Mouse (Mus musculus): ENCODE measurements around the gene Dock8.

Dock8 gene

DNA sequence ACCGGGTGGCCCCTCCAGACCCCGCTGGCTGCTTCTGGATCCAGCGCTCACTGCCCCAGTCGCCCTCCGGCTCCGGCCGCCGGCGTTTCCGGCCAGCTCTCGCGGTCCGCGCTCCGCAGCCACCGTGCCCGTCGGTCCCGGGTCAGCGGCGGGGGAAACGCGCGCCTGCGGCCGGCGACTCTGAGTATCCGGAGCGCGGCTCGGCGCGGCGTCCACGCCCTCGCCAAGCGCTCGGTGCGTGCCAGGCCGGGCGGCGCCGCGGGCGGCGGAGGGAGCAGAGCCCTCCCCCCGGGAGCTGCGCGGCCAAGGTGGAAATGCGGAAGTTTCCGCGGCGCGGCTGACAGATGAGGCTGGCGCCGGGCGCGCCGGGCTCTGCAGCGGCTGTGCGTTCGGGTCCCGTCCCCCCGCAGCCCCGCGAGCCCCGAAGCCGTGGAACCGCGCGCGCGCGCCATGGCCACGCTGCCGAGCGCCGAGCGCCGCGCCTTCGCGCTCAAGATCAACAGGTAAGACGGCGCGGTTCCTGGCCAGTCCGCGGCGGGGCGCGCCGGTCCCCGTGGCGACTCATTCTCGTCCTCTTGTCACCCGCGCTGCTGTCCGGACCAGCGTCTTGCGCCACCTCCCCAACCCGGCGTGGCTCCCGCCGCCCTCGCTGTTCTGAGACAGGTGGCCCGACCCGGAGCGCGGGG lies at the start of gene Dock8:
Dock8 (plus strand) TSS at position 334 of the 686 bp plus-strand sequence.
- in situ Hi-C loops (cut with MboI, MseI): no loop called here

DNA sequence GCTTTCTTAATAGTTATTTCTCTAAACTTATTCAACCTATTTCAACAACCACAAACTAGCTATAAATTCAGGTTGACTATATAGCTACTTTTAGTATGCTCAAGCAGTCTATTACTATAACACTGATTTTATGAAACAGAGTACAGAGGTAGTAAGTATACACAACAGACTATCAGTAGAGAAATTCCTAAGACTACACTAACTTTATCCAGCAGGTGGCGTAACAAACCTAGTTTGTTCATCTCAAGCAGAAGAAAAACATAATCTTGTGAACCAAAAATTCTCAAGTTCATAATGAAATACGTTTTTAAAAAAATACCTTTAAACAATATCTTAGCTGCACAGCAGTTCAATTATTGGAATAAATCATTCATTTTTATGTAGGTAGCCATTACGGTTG lies 40.8 kb upstream of the Dock8 start:
- in situ Hi-C loops (cut with MboI, MseI): no loop called here

GRCm38 (mm10) chr19:24961172-24961962 lies 38.0 kb upstream of the Dock8 start, which contains the start of gene Cbwd1:
Gene Cbwd1, minus strand, starts transcription at chr19:24961610.
- in situ Hi-C loops (cut with MboI, MseI): loop anchor here (5.0 kb wide), 1 partner anchor 371 kb away; no protein-coding TSS in a partner anchor

- in situ Hi-C loops (cut with MboI, MseI): no loop called here
These were observed 33.1 kb upstream of the Dock8 start for GRCm38 (mm10) chr19:24966203-24966602.

GRCm38 (mm10) chr19:24966941-24967340 lies 32.4 kb upstream of the Dock8 start:
- in situ Hi-C loops (cut with MboI, MseI): no loop called here

DNA sequence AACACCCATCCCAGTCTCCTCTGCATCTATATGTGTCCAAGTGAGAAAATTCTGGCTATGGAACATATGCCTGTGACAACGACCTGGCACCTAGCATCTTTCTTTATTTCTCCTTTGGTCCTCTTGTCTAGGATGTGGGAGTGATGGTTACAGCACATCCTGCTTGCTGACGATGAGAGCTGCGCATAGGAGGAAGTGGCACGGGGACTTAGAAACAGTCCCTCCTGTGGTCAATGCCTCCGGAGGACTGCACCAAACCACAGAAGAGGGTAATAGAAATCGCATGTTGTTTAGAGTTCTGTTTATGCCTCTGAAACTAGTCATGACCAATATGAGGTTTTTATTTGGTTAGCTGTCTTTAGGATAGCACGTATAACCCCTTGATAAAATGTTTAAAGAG lies 28.0 kb upstream of the Dock8 start:
- in situ Hi-C loops (cut with MboI, MseI): no loop called here

DNA sequence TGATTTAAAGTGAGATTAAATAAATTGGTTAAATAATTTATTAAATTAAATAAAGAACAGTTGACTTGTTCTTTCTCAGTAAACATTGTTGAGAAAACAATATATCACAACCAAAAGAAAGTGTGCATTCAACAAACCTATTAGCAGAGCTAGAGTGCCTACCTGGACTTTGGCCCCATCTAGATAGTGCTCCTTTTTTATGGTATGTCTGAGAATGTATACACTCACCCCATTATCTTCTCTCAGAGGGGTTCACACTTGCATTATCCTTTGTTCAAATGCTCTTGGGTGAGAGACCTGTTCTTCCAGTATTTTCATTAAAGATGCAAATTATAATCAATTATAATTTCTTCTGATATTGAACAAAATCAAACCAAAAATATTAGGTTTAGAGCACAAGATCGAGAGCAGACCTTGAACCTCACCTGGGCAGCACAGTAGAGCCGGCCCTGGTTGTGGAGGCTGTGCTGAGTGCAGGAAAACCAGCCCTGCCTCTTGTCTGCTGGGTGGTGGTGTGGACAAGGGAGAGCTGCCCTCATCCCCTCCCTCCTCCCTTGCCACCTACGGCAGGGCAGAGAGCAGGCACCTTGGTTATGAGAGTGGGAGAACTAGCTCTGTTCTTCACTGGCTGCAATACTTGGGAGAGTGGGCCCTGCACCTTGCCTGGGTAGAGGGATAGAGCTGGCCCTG lies 26.5 kb upstream of the Dock8 start:
- in situ Hi-C loops (cut with MboI, MseI): no loop called here

- in situ Hi-C loops (cut with MboI, MseI): no loop called here
These were observed 21.3 kb upstream of the Dock8 start for GRCm38 (mm10) chr19:24977991-24978390.

DNA sequence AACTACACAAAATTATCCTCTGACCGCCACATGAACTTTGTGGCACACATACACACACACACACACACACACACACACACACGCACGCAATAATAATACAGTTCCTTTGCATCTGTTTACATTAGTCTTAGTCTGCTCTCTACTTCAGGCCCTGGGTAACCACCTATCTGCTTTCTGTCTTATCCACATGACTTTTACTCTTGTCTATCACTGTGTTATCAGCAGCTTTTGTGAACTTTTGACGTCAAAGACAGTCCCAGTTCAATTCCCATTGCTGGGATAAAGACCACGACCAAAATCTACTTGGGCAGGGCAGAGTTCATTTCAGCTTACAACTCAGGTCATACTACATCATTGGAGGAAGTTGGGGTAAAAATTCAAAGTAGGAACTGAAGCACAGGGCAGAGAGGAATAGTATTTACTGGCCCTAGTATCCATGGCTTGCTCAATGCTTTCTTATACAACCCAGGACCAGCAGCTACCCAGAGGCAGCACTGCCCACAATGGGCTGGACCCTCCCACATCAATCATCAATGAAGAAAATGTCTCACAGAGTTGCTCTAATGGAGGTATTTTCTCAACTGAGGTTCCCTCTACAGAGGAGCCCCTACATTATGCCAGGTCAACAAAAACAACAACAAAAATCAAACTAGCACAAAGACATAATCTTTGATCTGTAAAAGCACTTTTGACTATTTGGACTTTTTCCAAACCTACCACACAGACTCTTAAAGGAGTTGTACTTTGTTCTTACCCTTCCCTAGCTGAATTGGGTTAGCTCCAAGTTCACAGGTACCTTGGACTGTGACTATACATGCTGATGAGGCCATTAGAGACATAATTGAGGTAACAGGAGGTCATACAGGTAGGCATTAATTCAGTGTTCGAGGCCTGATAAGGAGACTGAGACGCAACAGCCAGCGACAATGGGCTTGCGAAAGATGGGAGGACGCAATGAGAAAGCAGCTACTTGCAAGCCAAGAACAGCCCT lies 20.2 kb upstream of the Dock8 start:
- in situ Hi-C loops (cut with MboI, MseI): no loop called here

DNA sequence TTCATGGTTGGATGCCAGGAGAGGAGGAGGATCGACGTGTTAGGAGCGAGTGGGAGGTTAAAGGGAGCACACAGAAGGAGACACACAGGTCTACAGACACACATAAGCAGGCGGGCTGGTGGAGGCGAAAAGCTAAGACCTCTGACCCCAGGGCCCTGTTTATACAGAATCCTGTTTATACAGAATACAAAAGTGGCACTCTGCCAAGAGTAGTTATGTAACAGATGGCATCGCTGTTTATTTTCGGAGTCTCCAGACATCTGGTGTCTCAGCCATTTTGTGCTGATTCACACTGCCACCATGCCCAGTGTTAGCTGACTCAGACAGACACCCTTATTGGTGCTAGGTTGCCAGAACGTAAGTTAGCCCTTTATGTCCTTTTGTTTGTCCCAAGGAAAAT lies 18.0 kb upstream of the Dock8 start:
- in situ Hi-C loops (cut with MboI, MseI): no loop called here

GRCm38 (mm10) chr19:24983050-24983449 lies 16.3 kb upstream of the Dock8 start:
- in situ Hi-C loops (cut with MboI, MseI): no loop called here

- in situ Hi-C loops (cut with MboI, MseI): no loop called here
These were observed 15.4 kb upstream of the Dock8 start for GRCm38 (mm10) chr19:24983857-24984498.

- in situ Hi-C loops (cut with MboI, MseI): no loop called here
These were observed 14.3 kb upstream of the Dock8 start for GRCm38 (mm10) chr19:24985045-24985444.

GRCm38 (mm10) chr19:24987355-24987754 lies 12.0 kb upstream of the Dock8 start:
- in situ Hi-C loops (cut with MboI, MseI): no loop called here

DNA sequence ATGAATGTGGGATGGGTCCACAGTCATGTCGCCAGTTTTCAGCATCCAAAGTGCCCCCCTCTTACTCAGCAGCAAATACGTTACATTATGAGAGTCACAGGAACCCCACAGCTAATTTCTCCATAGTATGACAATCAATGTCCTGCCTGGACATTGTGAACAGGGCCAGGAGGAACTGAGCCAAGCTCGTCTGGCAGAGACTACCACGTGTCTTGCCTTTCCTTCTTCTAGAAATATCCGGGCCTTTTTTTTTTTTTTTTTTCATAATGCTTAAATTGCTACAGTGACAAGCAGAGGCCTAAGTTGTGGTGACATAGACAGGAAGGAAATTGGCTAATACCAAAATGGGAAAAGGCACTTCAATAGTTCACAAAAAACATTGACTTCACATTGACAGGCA lies 10.5 kb upstream of the Dock8 start:
- in situ Hi-C loops (cut with MboI, MseI): no loop called here

DNA sequence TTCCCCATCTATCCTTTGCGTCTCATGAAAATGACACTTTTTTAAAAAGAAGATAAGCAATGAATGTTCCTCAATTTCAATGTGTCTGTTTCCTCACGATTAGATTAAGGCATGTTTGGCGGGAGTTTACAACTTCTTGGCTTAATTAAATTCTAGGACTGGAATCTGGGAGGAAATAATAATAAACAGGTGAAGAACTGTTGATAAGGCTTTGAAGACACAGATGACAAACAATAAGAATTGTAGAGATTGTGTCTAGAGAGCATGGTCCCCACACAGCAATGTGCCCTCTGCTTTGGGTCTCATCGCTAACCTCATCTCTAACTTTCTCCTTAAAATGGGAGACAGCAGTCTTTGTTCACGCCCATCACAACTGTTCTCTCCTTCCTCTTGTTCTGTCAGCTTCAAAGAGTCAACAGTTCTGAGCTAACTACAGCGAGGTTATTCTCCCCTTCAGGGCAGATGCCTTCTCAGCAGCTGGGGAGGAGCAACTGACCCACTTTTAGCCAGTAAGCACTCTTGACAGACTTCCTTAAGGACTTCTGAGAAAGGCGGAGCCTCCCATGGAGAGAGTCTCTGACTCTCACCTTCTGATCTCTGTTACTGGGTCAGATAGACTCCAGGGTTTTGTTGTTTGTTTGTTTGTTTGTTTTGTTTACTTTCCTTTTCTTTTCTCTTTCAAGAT lies 9.1 kb upstream of the Dock8 start:
- in situ Hi-C loops (cut with MboI, MseI): no loop called here

DNA sequence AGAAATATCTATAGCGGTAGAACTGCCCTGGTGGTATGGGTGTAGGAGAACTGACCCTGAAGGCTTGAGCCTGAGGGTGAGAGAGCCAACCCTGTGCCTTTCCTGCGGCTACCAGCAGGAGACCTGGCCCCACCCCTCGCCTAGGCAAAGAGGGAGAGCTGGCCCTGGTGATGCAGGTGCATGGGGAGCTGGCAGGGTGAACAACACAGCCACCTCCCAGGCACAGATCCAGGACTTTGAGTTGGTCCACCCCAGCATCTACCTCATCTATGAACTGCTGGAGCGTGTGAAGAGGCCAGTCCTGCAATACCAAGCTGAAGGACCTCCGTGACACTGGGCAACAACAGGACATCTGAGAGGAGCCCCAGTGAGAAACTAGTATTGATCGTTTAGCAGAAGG lies 5.8 kb upstream of the Dock8 start:
- in situ Hi-C loops (cut with MboI, MseI): no loop called here

DNA sequence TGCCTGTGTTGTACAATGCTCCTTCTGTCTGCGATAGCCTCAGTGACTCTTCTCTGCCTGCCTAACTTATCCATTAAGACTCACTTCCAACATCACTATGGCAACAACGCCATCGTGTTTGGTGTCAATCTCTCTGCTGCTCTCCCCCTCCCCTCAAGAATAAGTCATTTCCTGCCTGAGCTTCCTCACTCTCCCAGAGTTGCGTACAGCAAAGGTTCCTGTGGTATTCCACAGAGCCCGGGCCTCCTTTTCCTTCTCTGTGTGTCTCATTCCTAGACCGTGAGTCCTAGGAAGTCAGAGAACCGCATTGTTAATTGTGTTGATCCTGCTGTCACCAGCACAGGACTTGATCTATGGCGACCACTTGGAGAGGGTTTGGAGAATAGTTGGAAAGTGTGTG lies 4.4 kb upstream of the Dock8 start:
- in situ Hi-C loops (cut with MboI, MseI): no loop called here

DNA sequence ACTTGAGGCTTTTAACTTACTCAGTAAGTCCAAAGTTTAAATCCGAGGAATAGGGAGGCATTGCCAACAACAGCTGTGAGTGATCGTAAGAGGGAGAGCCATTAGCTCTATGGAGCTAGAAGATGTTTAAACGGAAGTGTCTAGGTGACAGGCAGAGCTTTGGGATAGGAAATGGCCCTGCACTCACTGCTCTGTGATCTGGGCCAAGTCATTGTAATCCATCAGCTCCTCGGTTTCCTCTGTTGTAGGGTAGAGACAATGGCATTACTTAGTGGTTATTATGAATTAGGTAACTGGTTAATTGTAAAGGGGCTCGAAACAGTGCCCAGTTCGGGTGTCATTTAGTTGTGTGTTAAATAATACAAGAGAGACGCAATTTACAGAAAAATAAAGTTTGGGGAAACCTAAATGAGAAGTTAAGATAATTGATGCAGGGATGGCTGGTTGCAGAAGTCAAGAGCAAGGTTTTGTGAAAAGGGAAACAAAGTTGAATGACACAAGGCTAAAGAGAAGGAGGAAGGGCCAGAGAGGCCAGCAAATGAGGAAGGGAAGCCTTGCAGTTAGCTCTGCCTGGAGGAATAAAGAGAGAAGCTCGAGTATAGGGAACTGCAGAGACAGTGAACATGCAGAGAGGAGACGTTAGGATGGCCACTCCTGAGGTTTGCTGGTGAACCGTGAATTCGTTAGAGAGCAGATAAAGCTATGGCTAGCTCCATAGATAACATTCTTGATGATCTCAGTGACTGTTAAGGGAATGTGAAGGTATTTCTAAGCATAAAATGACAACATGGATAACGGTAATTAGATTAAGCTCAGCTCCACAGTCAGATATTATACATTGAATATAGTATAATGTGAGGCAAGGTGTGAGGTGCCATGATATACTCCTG lies 2.3 kb upstream of the Dock8 start:
- in situ Hi-C loops (cut with MboI, MseI): no loop called here

Measured in T-helper 17 cell (primary cell).